Mouse (Mus musculus): ENCODE data around the gene Zfp781.
"Not testable (repeated sequence)": the region's sequence is repeated elsewhere in the genome, so short reads cannot be mapped to it uniquely, and the experiment has no call there.

Gene Zfp781

GRCm38 (mm10) chr10:81929842-81930743 is at the start of gene Zfp781:
Gene Zfp781 (minus strand): TSS chr10:81930480.
- not testable (repeated sequence) for DNase-seq (ENCODE audit: low spot score)

- DNase-seq (ENCODE audit: low spot score) = not testable (repeated sequence)
Observed at GRCm38 (mm10) chr10:81978365-81979003, 48.2 kb upstream of the Zfp781 start.

GRCm38 (mm10) chr10:81930744-81931118 is 451 bp upstream of the Zfp781 start:
- DNase-seq (ENCODE audit: low spot score) = not testable (repeated sequence)

GRCm38 (mm10) chr10:81863409-81864407 is 66.6 kb downstream of the Zfp781 start, which contains the start of gene Gm32687:
Gene Gm32687 (plus strand): TSS chr10:81863934.
- DNase-seq (ENCODE audit: low spot score) = not testable (repeated sequence)
